Mouse (Mus musculus): ENCODE data around the gene Rnf141.

DNA sequence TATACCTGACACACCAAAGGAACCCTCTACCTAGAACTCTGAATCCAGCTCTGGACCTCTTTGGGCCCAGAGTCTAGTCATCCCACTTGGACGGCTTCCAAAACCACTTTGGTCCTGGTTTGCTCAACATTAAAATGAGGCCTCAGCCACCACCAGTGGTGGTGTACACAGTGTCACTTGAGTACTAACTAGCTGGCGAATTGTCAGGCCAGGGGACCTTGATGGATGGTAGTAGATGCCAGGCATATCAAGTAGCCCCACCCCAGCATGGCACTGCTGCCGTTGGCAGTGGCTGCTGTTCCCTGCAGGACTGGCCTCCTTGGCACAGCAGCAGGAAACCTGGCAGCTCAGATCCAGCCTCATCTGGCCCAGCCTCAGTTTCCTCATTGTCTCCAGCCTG, 40.0 kb downstream of the Rnf141 start:
- no peak for TF ChIP-seq CTCF (IDR thresholded peaks at IDR 0.05; ENCODE audit: low read depth)
- no peak for TF ChIP-seq EP300 (IDR thresholded peaks at IDR 0.05; ENCODE audit: low read depth)

Data from heart, postnatal 0 days (tissue).